Mouse (Mus musculus) lung, postnatal 0 days (tissue): ENCODE measurements around the gene Clic3. TPM values are rescaled to one million over a fixed set of nuclear protein-coding genes. Genes with fewer than 3 reads are reported as not detected.

Source experiments
- ATAC-seq: fragments of 200-750 bp; cut with Nextera tagmentation; 2 replicates; pipeline ENCODE4 v1.8.0; 2017; ENCODE audit warnings: moderate library complexity
- DNase-seq: peaks from one replicate; pipeline ENCODE4 v3.0.0-alpha.2; 2016; ENCODE audit warnings: low spot score
- H3K27ac ChIP-seq: fragments of 300-500 bp; sonication (generic); 2 replicates; pipeline ENCODE4 v1.5.1; 2014; ENCODE audit warnings: antibody characterized with exemption, mild to moderate bottlenecking, low read length, mixed read lengths
- H3K27me3 ChIP-seq: fragments of 300-500 bp; sonication (generic); replicated peaks from 2 replicates; pipeline ENCODE4 v1.6.1; 2014; ENCODE audit warnings: low read length, mixed read lengths; ENCODE audit not compliant: insufficient read depth
- H3K36me3 ChIP-seq: fragments of 300-500 bp; sonication (generic); 2 replicates; pipeline ENCODE4 v1.6.1; 2014; ENCODE audit warnings: low read length, mixed read lengths; ENCODE audit not compliant: insufficient read depth
- H3K4me1 ChIP-seq: fragments of 300-500 bp; sonication (generic); 2 replicates; pipeline ENCODE4 v1.6.1; 2014; ENCODE audit warnings: antibody characterized with exemption, low read depth, low read length, mixed read lengths; ENCODE audit not compliant: insufficient read depth
- H3K4me2 ChIP-seq: fragments of 300-500 bp; sonication (generic); replicated peaks from 2 replicates; pipeline ENCODE4 v1.6.1; 2014; ENCODE audit warnings: low read depth, mild to moderate bottlenecking, low read length, moderate library complexity, mixed read lengths
- H3K4me3 ChIP-seq: fragments of 300-500 bp; sonication (generic); 2 replicates; pipeline ENCODE4 v1.5.1; 2014; ENCODE audit warnings: low read depth, low read length
- H3K9ac ChIP-seq: fragments of 300-500 bp; sonication (generic); replicated peaks from 2 replicates; pipeline ENCODE4 v1.6.1; 2014; ENCODE audit warnings: low read depth, mild to moderate bottlenecking
- H3K9me3 ChIP-seq: fragments of 300-500 bp; sonication (generic); 2 replicates; pipeline ENCODE4 v1.6.1; 2016; ENCODE audit warnings: low read length, mixed read lengths
- CTCF ChIP-seq: IDR thresholded peaks from 2 replicates; pipeline ENCODE4 v1.5.1; 2016; ENCODE audit warnings: antibody characterized with exemption, mild to moderate bottlenecking
- EP300 ChIP-seq: IDR thresholded peaks from 2 replicates; pipeline ENCODE4 v1.6.1; 2016; ENCODE audit warnings: antibody characterized with exemption, mild to moderate bottlenecking, control low read depth
- WGBS: fragments of 180-500 bp; shearing (Covaris S2); extraction: QIAGEN DNeasy Blood & Tissue Kit; methylation state at CpG from one replicate; pipeline ENCODE4 v1.1.7; 2014; 5-methylcytosine and 5-hydroxymethylcytosine counted together
- polyA plus RNA-seq: library from polyadenylated mRNA; unstranded; fragments of >200 nt; fragmentation: Nextera tagmentation; extraction: Ambion mirVana; gene quantifications from 2 replicates; pipeline ENCODE4 v1.2.1, GENCODE M21; 2015

The Clic3 gene
- polyA plus RNA-seq, 1 experiment from 2014 or later: 633 TPM

GRCm38 (mm10) chr2:25479551-25480311, 23.1 kb downstream of the Clic3 start:
- no peak overlapping the region for H3K9ac ChIP-seq
- H3K27me3 ChIP-seq: no peaks in the 10 kb centered on the region
- no peaks in the 10 kb centered on the region for H3K9me3 ChIP-seq
- H3K4me3 ChIP-seq: no peak overlapping the region
- no peak overlapping the region for H3K4me2 ChIP-seq
- H3K4me1 ChIP-seq: no peaks in the 10 kb centered on the region
- H3K36me3 ChIP-seq: no peaks in the 10 kb centered on the region
- no peak for TF ChIP-seq EP300
- TF ChIP-seq CTCF: no peak
- ATAC-seq (no peak), DNase-seq (no peak)
- WGBS: 61% methylated on average over 10 of the region's 10 CpGs
- H3K27ac ChIP-seq: no peak overlapping the region

- TF ChIP-seq CTCF (no peak), EP300 (no peak)
- Histone ChIP-seq H3K9me3 (no peaks in the 10 kb centered on the region), H3K4me1 (no peaks in the 10 kb centered on the region), H3K4me2 (no peak overlapping the region), H3K9ac (no peak overlapping the region), H3K27me3 (no peaks in the 10 kb centered on the region), H3K36me3 (no peaks in the 10 kb centered on the region), H3K27ac (no peak overlapping the region), H3K4me3 (no peak overlapping the region)
- 89% methylated on average over 1 of the region's 1 CpGs for WGBS
- DNase-seq: no peak
- no peak for ATAC-seq
These were observed 23.9 kb downstream of the Clic3 start for GRCm38 (mm10) chr2:25480541-25480940.

- no peaks in the 10 kb centered on the region for H3K4me1 ChIP-seq
- no peaks in the 10 kb centered on the region for H3K36me3 ChIP-seq
- no peak overlapping the region for H3K4me2 ChIP-seq
- H3K27me3 ChIP-seq: no peaks in the 10 kb centered on the region
- H3K9me3 ChIP-seq: no peaks in the 10 kb centered on the region
- H3K4me3 ChIP-seq: no peak overlapping the region
- no peak overlapping the region for H3K27ac ChIP-seq
- H3K9ac ChIP-seq: no peak overlapping the region
- DNase-seq (peak; percentile 52), ATAC-seq (peak; percentile 57)
- 19% methylated on average over 7 of the region's 7 CpGs for WGBS
- peak; percentile 69 for TF ChIP-seq CTCF
- TF ChIP-seq EP300: no peak
These were observed 26.3 kb downstream of the Clic3 start for GRCm38 (mm10) chr2:25482969-25483368.

GRCm38 (mm10) chr2:25484901-25485647, 28.4 kb downstream of the Clic3 start:
- no peak overlapping the region for H3K4me3 ChIP-seq
- H3K27me3 ChIP-seq: no peaks in the 10 kb centered on the region
- no peaks in the 10 kb centered on the region for H3K4me1 ChIP-seq
- no peaks in the 10 kb centered on the region for H3K36me3 ChIP-seq
- WGBS: 63% methylated on average over 11 of the region's 11 CpGs
- no peaks in the 10 kb centered on the region for H3K9me3 ChIP-seq
- TF ChIP-seq CTCF: no peak
- TF ChIP-seq EP300: no peak
- no peak for DNase-seq
- no peak overlapping the region for H3K27ac ChIP-seq
- H3K4me2 ChIP-seq: no peak overlapping the region
- no peak for ATAC-seq
- H3K9ac ChIP-seq: no peak overlapping the region

- no peaks in the 10 kb centered on the region for H3K36me3 ChIP-seq
- ATAC-seq: no peak
- H3K27me3 ChIP-seq: no peaks in the 10 kb centered on the region
These were observed 31.5 kb downstream of the Clic3 start for GRCm38 (mm10) chr2:25487965-25488670.

GRCm38 (mm10) chr2:25488671-25489068, 32.0 kb downstream of the Clic3 start:
- WGBS: 68% methylated on average over 7 of the region's 7 CpGs
- no peak for ATAC-seq
- Histone ChIP-seq H3K27me3 (no peaks in the 10 kb centered on the region), H3K27ac (no peak overlapping the region), H3K36me3 (no peaks in the 10 kb centered on the region), H3K9ac (no peak overlapping the region), H3K4me3 (no peak overlapping the region), H3K9me3 (no peaks in the 10 kb centered on the region), H3K4me1 (no peaks in the 10 kb centered on the region), H3K4me2 (no peak overlapping the region)
- TF ChIP-seq EP300 (no peak), CTCF (no peak)
- no peak for DNase-seq

More at GRCm38 (mm10) chr2:25487965-25488670, 31.5 kb downstream of the Clic3 start:
- H3K4me2 ChIP-seq: no peak overlapping the region
- no peak for DNase-seq
- no peak overlapping the region for H3K27ac ChIP-seq
- TF ChIP-seq CTCF (no peak), EP300 (no peak)
- H3K9me3 ChIP-seq: no peaks in the 10 kb centered on the region
- 59% methylated on average over 6 of the region's 6 CpGs for WGBS
- no peak overlapping the region for H3K9ac ChIP-seq
- H3K4me1 ChIP-seq: no peaks in the 10 kb centered on the region
- no peak overlapping the region for H3K4me3 ChIP-seq
